Mouse (Mus musculus): ENCODE results near the gene Tctn1. TPM values are rescaled to one million over a fixed set of nuclear protein-coding genes. Genes with fewer than 3 reads are reported as not detected.

Tctn1 gene
- polyA plus RNA-seq, 2 experiments = 0.50 to 2.0 TPM

DNA sequence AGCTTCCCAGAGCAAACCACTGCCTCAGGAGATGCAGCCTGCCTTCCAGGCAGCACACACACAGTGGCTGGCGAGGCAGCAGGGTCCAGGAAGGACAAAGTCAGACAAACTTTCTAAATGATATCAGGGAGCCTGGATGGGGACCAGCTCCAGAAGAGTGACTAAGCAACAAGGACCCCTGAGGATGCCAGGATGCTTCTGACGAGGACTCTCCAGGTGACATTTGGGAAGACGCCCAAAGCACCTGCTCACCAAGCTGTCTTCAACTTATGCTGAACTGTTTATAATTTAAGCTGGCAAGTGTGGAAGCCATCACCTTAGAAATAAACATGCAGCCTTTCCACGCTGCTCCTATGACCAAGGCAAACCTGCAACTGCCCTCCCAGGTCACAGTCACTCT, 15.0 kb downstream of the Tctn1 start:
- 68% methylated on average over 4 of the region's 4 CpGs for WGBS (ENCODE audit: insufficient replicate concordance)
- Histone ChIP-seq H3K4me2 (ENCODE audit: low read depth) (no peak overlapping the region), H3K9ac (replicated peaks) (no peak overlapping the region), H3K4me1 (replicated peaks; ENCODE audit: control insufficient read depth in 2 of 2, insufficient read depth in 2 of 2, low read length in 1 of 2) (no peaks in the 10 kb centered on the region), H3K27me3 (ENCODE audit: control insufficient read depth, insufficient read depth, low read length) (no peaks in the 10 kb centered on the region), H3K36me3 (replicated peaks; ENCODE audit: control insufficient read depth, insufficient read depth, low read depth) (no peaks in the 10 kb centered on the region), H3K4me3 (ENCODE audit: insufficient read depth in 1 of 2, low read depth in 2 of 2, low read length in 2 of 2) (no peak overlapping the region), H3K27ac (no peak overlapping the region), H3K9me3 (ENCODE audit: control insufficient read depth, low read length) (no peaks in the 10 kb centered on the region)
- TF ChIP-seq CTCF (IDR thresholded peaks at IDR 0.05; ENCODE audit: low read depth) (no peak), EP300 (IDR thresholded peaks at IDR 0.05; ENCODE audit: low read depth) (no peak)
- no peak for DNase-seq (ENCODE audit: low read depth in 3 of 3, low spot score in 3 of 3)
- ATAC-seq (ENCODE audit: insufficient read depth) = no peak

DNA sequence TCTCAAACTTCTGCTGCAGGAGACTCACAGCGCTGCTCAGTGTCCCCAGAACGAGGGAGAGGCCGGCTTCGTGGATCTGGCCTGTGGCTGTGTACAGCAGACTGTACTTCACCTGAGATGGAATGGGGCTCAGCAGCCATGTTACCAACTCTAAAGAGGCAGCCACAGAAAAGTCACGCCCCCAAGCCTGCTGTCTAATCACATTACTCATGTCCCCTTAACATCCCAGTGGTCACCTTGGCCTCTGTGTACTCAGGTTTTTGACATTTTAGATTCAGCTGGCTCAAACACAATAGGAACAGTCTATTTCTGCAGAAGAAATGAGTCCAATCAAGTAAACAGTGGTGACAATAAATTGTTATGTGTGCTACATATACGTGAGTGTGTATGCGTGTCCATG, 16.3 kb downstream of the Tctn1 start:
- no peak for TF ChIP-seq EP300 (IDR thresholded peaks at IDR 0.05; ENCODE audit: low read depth)
- no peak for TF ChIP-seq CTCF (IDR thresholded peaks at IDR 0.05; ENCODE audit: low read depth)
- no peak overlapping the region for H3K4me2 ChIP-seq (ENCODE audit: low read depth)
- H3K36me3 ChIP-seq (replicated peaks; ENCODE audit: control insufficient read depth, insufficient read depth, low read depth) = no peaks in the 10 kb centered on the region
- H3K9ac ChIP-seq (replicated peaks) = no peak overlapping the region
- H3K4me1 ChIP-seq (replicated peaks; ENCODE audit: control insufficient read depth in 2 of 2, insufficient read depth in 2 of 2, low read length in 1 of 2) = no peaks in the 10 kb centered on the region
- ATAC-seq (ENCODE audit: insufficient read depth) (no peak), DNase-seq (ENCODE audit: low read depth in 3 of 3, low spot score in 3 of 3) (no peak)
- H3K27ac ChIP-seq = no peak overlapping the region
- WGBS (ENCODE audit: insufficient replicate concordance) = 86% methylated on average over 7 of the region's 7 CpGs
- no peaks in the 10 kb centered on the region for H3K27me3 ChIP-seq (ENCODE audit: control insufficient read depth, insufficient read depth, low read length)
- H3K4me3 ChIP-seq (ENCODE audit: insufficient read depth in 1 of 2, low read depth in 2 of 2, low read length in 2 of 2) = no peak overlapping the region
- H3K9me3 ChIP-seq (ENCODE audit: control insufficient read depth, low read length) = no peaks in the 10 kb centered on the region

GRCm38 (mm10) chr5:122247529-122247928, 16.7 kb downstream of the Tctn1 start:
- Histone ChIP-seq H3K4me3 (ENCODE audit: insufficient read depth in 1 of 2, low read depth in 2 of 2, low read length in 2 of 2) (no peak overlapping the region), H3K9ac (replicated peaks) (no peak overlapping the region), H3K27ac (no peak overlapping the region), H3K36me3 (replicated peaks; ENCODE audit: control insufficient read depth, insufficient read depth, low read depth) (no peaks in the 10 kb centered on the region), H3K27me3 (ENCODE audit: control insufficient read depth, insufficient read depth, low read length) (no peaks in the 10 kb centered on the region), H3K9me3 (ENCODE audit: control insufficient read depth, low read length) (no peaks in the 10 kb centered on the region), H3K4me1 (replicated peaks; ENCODE audit: control insufficient read depth in 2 of 2, insufficient read depth in 2 of 2, low read length in 1 of 2) (no peaks in the 10 kb centered on the region), H3K4me2 (ENCODE audit: low read depth) (no peak overlapping the region)
- TF ChIP-seq EP300 (IDR thresholded peaks at IDR 0.05; ENCODE audit: low read depth) = no peak
- no peak for TF ChIP-seq CTCF (IDR thresholded peaks at IDR 0.05; ENCODE audit: low read depth)
- no peak for ATAC-seq (ENCODE audit: insufficient read depth)
- DNase-seq (ENCODE audit: low read depth in 3 of 3, low spot score in 3 of 3) = no peak
- 75% methylated on average over 11 of the region's 11 CpGs for WGBS (ENCODE audit: insufficient replicate concordance)

GRCm38 (mm10) chr5:122246547-122247167, 17.6 kb downstream of the Tctn1 start:
- TF ChIP-seq EP300 (IDR thresholded peaks at IDR 0.05; ENCODE audit: low read depth) = no peak
- no peak for TF ChIP-seq CTCF (IDR thresholded peaks at IDR 0.05; ENCODE audit: low read depth)
- Histone ChIP-seq H3K4me3 (ENCODE audit: insufficient read depth in 1 of 2, low read depth in 2 of 2, low read length in 2 of 2) (no peak overlapping the region), H3K4me1 (replicated peaks; ENCODE audit: control insufficient read depth in 2 of 2, insufficient read depth in 2 of 2, low read length in 1 of 2) (no peaks in the 10 kb centered on the region), H3K4me2 (ENCODE audit: low read depth) (no peak overlapping the region), H3K27me3 (ENCODE audit: control insufficient read depth, insufficient read depth, low read length) (no peaks in the 10 kb centered on the region), H3K27ac (no peak overlapping the region), H3K36me3 (replicated peaks; ENCODE audit: control insufficient read depth, insufficient read depth, low read depth) (no peaks in the 10 kb centered on the region), H3K9me3 (ENCODE audit: control insufficient read depth, low read length) (no peaks in the 10 kb centered on the region), H3K9ac (replicated peaks) (no peak overlapping the region)
- DNase-seq (ENCODE audit: low read depth in 3 of 3, low spot score in 3 of 3) (no peak), ATAC-seq (ENCODE audit: insufficient read depth) (no peak)
- 71% methylated on average over 10 of the region's 10 CpGs for WGBS (ENCODE audit: insufficient replicate concordance)

DNA sequence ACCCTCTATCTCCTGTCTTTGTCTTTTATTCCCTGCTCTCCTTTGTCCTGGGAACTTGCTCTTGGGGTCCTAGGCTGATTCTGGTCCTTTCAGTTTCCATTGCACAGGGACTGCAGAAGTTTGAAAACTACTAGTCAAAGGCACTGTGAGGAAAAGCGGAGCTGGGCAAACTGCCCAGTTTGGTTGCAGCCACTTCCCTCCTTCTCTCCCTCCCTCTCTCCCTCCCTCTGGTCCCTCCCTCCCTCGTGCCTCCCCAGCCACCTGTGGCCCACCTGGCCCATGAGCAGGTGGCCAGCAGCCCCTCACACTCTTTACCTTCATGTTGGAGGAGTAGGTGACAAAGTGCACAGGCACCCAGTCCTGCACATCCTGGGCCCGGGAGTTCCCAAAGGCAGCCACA, 19.1 kb downstream of the Tctn1 start:
- Histone ChIP-seq H3K9me3 (ENCODE audit: control insufficient read depth, low read length) (no peaks in the 10 kb centered on the region), H3K4me3 (ENCODE audit: insufficient read depth in 1 of 2, low read depth in 2 of 2, low read length in 2 of 2) (no peak overlapping the region), H3K4me1 (replicated peaks; ENCODE audit: control insufficient read depth in 2 of 2, insufficient read depth in 2 of 2, low read length in 1 of 2) (no peaks in the 10 kb centered on the region), H3K9ac (replicated peaks) (no peak overlapping the region), H3K4me2 (ENCODE audit: low read depth) (no peak overlapping the region), H3K36me3 (replicated peaks; ENCODE audit: control insufficient read depth, insufficient read depth, low read depth) (no peaks in the 10 kb centered on the region), H3K27ac (no peak overlapping the region), H3K27me3 (ENCODE audit: control insufficient read depth, insufficient read depth, low read length) (no peaks in the 10 kb centered on the region)
- no peak for DNase-seq (ENCODE audit: low read depth in 3 of 3, low spot score in 3 of 3)
- TF ChIP-seq CTCF (IDR thresholded peaks at IDR 0.05; ENCODE audit: low read depth) = no peak
- no peak for TF ChIP-seq EP300 (IDR thresholded peaks at IDR 0.05; ENCODE audit: low read depth)
- 52% methylated on average over 3 of the region's 3 CpGs for WGBS (ENCODE audit: insufficient replicate concordance)
- ATAC-seq (ENCODE audit: insufficient read depth) = no peak
